ENCODE assay signal across 16 mouse cellular contexts in the genomic region with DNA sequence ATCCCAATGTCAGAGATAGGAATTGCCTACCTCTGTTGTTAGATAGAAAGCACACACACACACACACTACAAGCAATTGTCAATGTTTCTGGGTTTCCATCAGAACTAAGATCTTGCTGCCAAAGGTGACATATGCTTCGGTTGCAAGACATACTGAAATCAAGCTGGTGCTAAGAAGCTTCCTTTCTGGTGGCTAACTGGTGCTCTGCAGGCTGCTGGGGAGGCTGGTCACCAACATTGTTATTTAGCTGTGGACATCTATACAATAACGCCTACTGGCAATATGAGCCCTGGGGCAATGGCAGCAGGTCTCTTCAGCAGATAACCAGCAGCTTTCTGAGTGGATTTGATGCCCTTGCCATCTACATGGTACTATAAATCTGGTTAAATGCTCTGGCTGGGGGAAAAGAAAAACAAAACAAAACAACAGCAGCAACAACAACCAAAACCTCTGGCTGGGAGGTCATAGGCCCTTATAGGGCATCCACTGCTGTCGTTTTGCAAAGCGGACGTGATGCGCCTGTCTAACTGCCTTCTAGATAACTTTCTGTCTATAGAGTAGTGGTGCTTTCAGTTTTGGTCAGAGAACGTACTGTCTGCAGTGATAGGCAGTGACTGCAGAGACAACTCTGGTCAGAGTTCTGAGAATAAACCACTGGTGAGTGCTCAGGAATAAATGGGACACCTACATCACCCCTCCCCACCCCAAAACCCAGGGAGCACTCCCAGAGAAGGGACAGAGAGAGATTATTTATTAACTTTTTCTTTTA. TPM values are rescaled to one million over a fixed set of nuclear protein-coding genes. Genes with fewer than 3 reads are reported as not detected.
A peak's percentile ranks its signal among the peaks of the same experiment; 100 is the strongest.
DNase-seq lines count a peak whose midpoint lies in the region; ATAC-seq and TF ChIP-seq lines count a peak whose summit lies in the region.
"Had no signal": no experiment of that assay in that cellular context is flagged by ENCODE, and none has a peak within 500 bp of the region (broad histone marks: within the 10 kb centered on the region; RNA-seq: fewer than 3 reads in every experiment).

No protein-coding gene starts in this region.

- in situ Hi-C loops in CH12.LX (cut with MboI; ENCODE audit: low pct_ligation_motif_present, low pct_unique_long_range_greater_than_20kb, low sequenced_read_pairs) = no loop called here

- no peak overlapping the region for H3K4me2 ChIP-seq in heart, postnatal 0 days (ENCODE audit: low read depth, low read length)
- peak overlapping the region; percentile 88 for H3K4me2 ChIP-seq in CH12.LX (ENCODE audit: insufficient read depth, low read depth, poor library complexity, severe bottlenecking)
- H3K4me2 ChIP-seq: forebrain, embryonic 15.5 days; heart, embryonic 13.5 days; hindbrain, embryonic 13.5 days; limb, embryonic 15.5 days; lung, embryonic 15.5 days had no signal

- H3K4me3 ChIP-seq in heart, postnatal 0 days (ENCODE audit: low read depth, low read length) = no peak overlapping the region
- peak overlapping the region; percentile 56 to 77 (median 62) for H3K4me3 ChIP-seq in CH12.LX (replicated peaks in 1 of 3; ENCODE audit: low read depth in 2 of 3, low read length in 2 of 3, poor library complexity in 1 of 3)
- H3K4me3 ChIP-seq: forebrain, embryonic 15.5 days; heart, embryonic 13.5 days; hindbrain, embryonic 13.5 days; limb, embryonic 15.5 days; lung, embryonic 15.5 days had no signal

- no peaks in the 10 kb centered on the region for H3K9me3 ChIP-seq in heart, postnatal 0 days (replicated peaks; ENCODE audit: control insufficient read depth, low read length)
- H3K9me3 ChIP-seq in CH12.LX (replicated peaks; ENCODE audit: low read length) = no peaks in the 10 kb centered on the region
- H3K9me3 ChIP-seq: forebrain, embryonic 15.5 days; heart, embryonic 13.5 days; hindbrain, embryonic 13.5 days; limb, embryonic 15.5 days; lung, embryonic 15.5 days had no signal

- H3K9ac ChIP-seq in heart, postnatal 0 days (replicated peaks; ENCODE audit: low read depth, low read length) = no peak overlapping the region
- H3K9ac ChIP-seq in CH12.LX (ENCODE audit: insufficient read depth, low read depth) = peak overlapping the region; percentile 74
- H3K9ac ChIP-seq: forebrain, embryonic 15.5 days; heart, embryonic 13.5 days; hindbrain, embryonic 13.5 days; limb, embryonic 15.5 days; lung, embryonic 15.5 days had no signal

- peak; percentile 63 for TF ChIP-seq POLR2A in CH12.LX (IDR thresholded peaks at IDR 0.05; ENCODE audit: low read depth, low read length)

- no peak for ATAC-seq in heart, postnatal 0 days (ENCODE audit: insufficient read depth, low read depth)
- ATAC-seq: forebrain, embryonic 15.5 days had no signal

- H3K4me1 ChIP-seq in heart, postnatal 0 days (ENCODE audit: control insufficient read depth, insufficient read depth) = 0 out of 2 replicates have a peak, but pooled peaks cover 4% of the 10 kb centered on the region
- peaks cover 7 to 47% of the 10 kb centered on the region in 2 experiments for H3K4me1 ChIP-seq in CH12.LX (ENCODE audit: control insufficient read depth in 1 of 2, insufficient read depth in 2 of 2)
- H3K4me1 ChIP-seq: hindbrain, embryonic 13.5 days; limb, embryonic 15.5 days; lung, embryonic 15.5 days had no signal

- no peak for DNase-seq in heart, postnatal 0 days (ENCODE audit: low spot score)
- no peak for DNase-seq in heart, adult 18-20 months
- DNase-seq in CH12.LX (ENCODE audit: extremely low read depth) = peak; percentile 74
- DNase-seq in cerebellum, adult 9-10 months = peak; percentile 76
- peak; percentile 69 for DNase-seq in naive thymus-derived CD4-positive, alpha-beta T cell, adult 2 months (ENCODE audit: low read depth)
- DNase-seq in left cerebral cortex, postnatal 36 days (ENCODE audit: low spot score in 2 of 2) = no peak
- DNase-seq in right cerebral cortex, postnatal 10 days (ENCODE audit: low spot score in 2 of 2) = no peak
- DNase-seq: gastrocnemius, postnatal 14 days; kidney, adult 9 months; right cerebral cortex, postnatal 14 days; thymus, postnatal 36 days had no signal

- no peaks in the 10 kb centered on the region for H3K27me3 ChIP-seq in heart, postnatal 0 days (ENCODE audit: control insufficient read depth, insufficient read depth, low read length)
- no peaks in the 10 kb centered on the region for H3K27me3 ChIP-seq in CH12.LX (replicated peaks)
- H3K27me3 ChIP-seq: forebrain, embryonic 15.5 days; heart, embryonic 13.5 days; hindbrain, embryonic 13.5 days; limb, embryonic 15.5 days; lung, embryonic 15.5 days had no signal

- no peak for TF ChIP-seq CTCF in heart, postnatal 0 days (IDR thresholded peaks at IDR 0.05; ENCODE audit: low read depth)
- no peak for TF ChIP-seq CTCF in CH12.LX (conservative IDR thresholded peaks at IDR 0.05 in 1 of 2, IDR thresholded peaks at IDR 0.05 in 1 of 2; ENCODE audit: low read depth in 2 of 2, low read length in 2 of 2)

- no peaks in the 10 kb centered on the region for H3K36me3 ChIP-seq in heart, postnatal 0 days (replicated peaks; ENCODE audit: control insufficient read depth, insufficient read depth, low read length)
- peaks cover 4 to 18% of the 10 kb centered on the region in 2 experiments for H3K36me3 ChIP-seq in CH12.LX (replicated peaks in 1 of 2; ENCODE audit: control insufficient read depth in 1 of 2, insufficient read depth in 1 of 2, low read length in 1 of 2)
- H3K36me3 ChIP-seq: forebrain, embryonic 15.5 days; heart, embryonic 13.5 days; hindbrain, embryonic 13.5 days; limb, embryonic 15.5 days; lung, embryonic 15.5 days had no signal

- no peak; the same call in 1 of the 2 replicates for TF ChIP-seq RAD21 in CH12.LX (IDR thresholded peaks at IDR 0.05; ENCODE audit: low read depth, low read length)

- dilution Hi-C loops in CH12.LX (cut with MboI; ENCODE audit: extremely low pct_ligation_motif_present, extremely low pct_unique_long_range_greater_than_20kb, low sequenced_read_pairs) = no loop called here

- intact Hi-C loops in left cerebral cortex, postnatal 36 days (cut with DNase I) = no loop called here

- TF ChIP-seq EP300 in heart, postnatal 0 days (IDR thresholded peaks at IDR 0.05; ENCODE audit: low read depth) = no peak
- peak; percentile 38; the same call in 1 of the 2 replicates for TF ChIP-seq EP300 in CH12.LX (IDR thresholded peaks at IDR 0.05; ENCODE audit: low read length)

- H3K79me2 ChIP-seq in CH12.LX (replicated peaks; ENCODE audit: control insufficient read depth, extremely low read depth, insufficient read depth, poor library complexity, severe bottlenecking) = peaks cover 35% of the 10 kb centered on the region

- peak overlapping the region; percentile 0; the same call in 1 of the 2 replicates for H3K27ac ChIP-seq in heart, postnatal 0 days (ENCODE audit: low read depth)
- peak overlapping the region; percentile 96 for H3K27ac ChIP-seq in CH12.LX (ENCODE audit: insufficient read depth, low read depth)
- H3K27ac ChIP-seq: forebrain, embryonic 15.5 days; heart, embryonic 13.5 days; hindbrain, embryonic 13.5 days; limb, embryonic 15.5 days; lung, embryonic 15.5 days had no signal

- WGBS in heart, postnatal 0 days = 82% methylated on average over 7 of the region's 7 CpGs

TF ChIP-seq in CH12.LX, 34 proteins besides CTCF, POLR2A, EP300 and RAD21 (continues in another document):
- TF ChIP-seq RCOR1 (conservative IDR thresholded peaks at IDR 0.05; ENCODE audit: low read depth, low read length) = no peak
- no peak for TF ChIP-seq MAZ (IDR thresholded peaks at IDR 0.05; ENCODE audit: low read depth, low read length)
- 0 out of 2 replicates have a peak, but pooled peaks have one; percentile 37 for TF ChIP-seq POLR2AphosphoS2 (IDR thresholded peaks at IDR 0.05; ENCODE audit: low read depth, low read length)

RNA-seq across cellular contexts. Expression of a gene that starts 2.4 kb away (rescaled TPM):
- 0.11 TPM in 1 of 2 replicates, not detected in the other for total RNA-seq in heart, postnatal 0 days (2014; rRNA removed; ENCODE audit: low replicate concordance)
- polyA plus RNA-seq in heart, postnatal 0 days (2015; fragmentation: Nextera tagmentation; extraction: Ambion mirVana) = 0.77 and 0.84 TPM in 2 replicates
- 1 to 10 TPM; 1.0 to 3.6 TPM for total RNA-seq in heart, adult 18-20 months (2021)
- total RNA-seq in CH12.LX (2012; rRNA removed) (21.9 and 26.7 TPM in 2 replicates), CH12.LX (2014; rRNA removed) (46.9 and 49.7 TPM in 2 replicates)
- 67.9 and 90.9 TPM in 2 replicates for polyA plus RNA-seq in CH12.LX (2012; ENCODE audit: insufficient read length, low read depth)
- total RNA-seq in left cerebral cortex, postnatal 36 days (2021) = 1 to 10 TPM; 1.4 to 1.6 TPM

RNA-seq across cellular contexts. Expression of a gene that starts 24.8 kb away (rescaled TPM):
- total RNA-seq in heart, postnatal 0 days (2014; rRNA removed; ENCODE audit: low replicate concordance) = not detected in 2 replicates
- polyA plus RNA-seq in heart, postnatal 0 days (2015; fragmentation: Nextera tagmentation; extraction: Ambion mirVana) = 0.15 and 0.25 TPM in 2 replicates
- not detected for total RNA-seq in heart, adult 18-20 months (2021)
- total RNA-seq in CH12.LX (2012; rRNA removed) = 12.2 and 19.3 TPM in 2 replicates
- 22.4 and 23.0 TPM in 2 replicates for total RNA-seq in CH12.LX (2014; rRNA removed)
- polyA plus RNA-seq in CH12.LX (2012; ENCODE audit: insufficient read length, low read depth) = 24.8 and 24.9 TPM in 2 replicates
- total RNA-seq in left cerebral cortex, postnatal 36 days (2021) = 1 to 10 TPM in 1 of 2 experiments, under 1 TPM in 1; 0.47 to 1.2 TPM
- polyA plus RNA-seq: heart, embryonic 13.5 days had no signal

RNA-seq across cellular contexts. Expression of a gene that starts 47.8 kb away (rescaled TPM):
- 0.50 TPM in 1 of 2 replicates, not detected in the other for total RNA-seq in heart, postnatal 0 days (2014; rRNA removed; ENCODE audit: low replicate concordance)
- 0.37 TPM in 1 of 2 replicates, not detected in the other for polyA plus RNA-seq in heart, postnatal 0 days (2015; fragmentation: Nextera tagmentation; extraction: Ambion mirVana)
- under 1 TPM in 1 of 2 experiments, not detected in 1; 0.28 TPM for total RNA-seq in heart, adult 18-20 months (2021)
- total RNA-seq in CH12.LX (2012; rRNA removed) = 3.1 and 4.3 TPM in 2 replicates
- total RNA-seq in CH12.LX (2014; rRNA removed) = 0.91 and 1.6 TPM in 2 replicates
- not detected in 2 replicates for polyA plus RNA-seq in CH12.LX (2012; ENCODE audit: insufficient read length, low read depth)
- total RNA-seq in left cerebral cortex, postnatal 36 days (2021) = 1 to 10 TPM in 1 of 2 experiments, under 1 TPM in 1; 0.15 to 1.0 TPM
- polyA plus RNA-seq: forebrain, embryonic 15.5 days had no signal

RNA-seq across cellular contexts. Expression of a gene that starts 47.9 kb away (rescaled TPM):
- total RNA-seq in heart, postnatal 0 days (2014; rRNA removed; ENCODE audit: low replicate concordance) = 14.5 and 38.1 TPM in 2 replicates
- polyA plus RNA-seq in heart, postnatal 0 days (2015; fragmentation: Nextera tagmentation; extraction: Ambion mirVana) = 14.5 and 14.9 TPM in 2 replicates
- 10 to 100 TPM; 15.2 to 16.1 TPM for total RNA-seq in heart, adult 18-20 months (2021)
- total RNA-seq in CH12.LX (2012; rRNA removed) (19.8 and 20.1 TPM in 2 replicates), CH12.LX (2014; rRNA removed) (31.6 and 31.9 TPM in 2 replicates)
- polyA plus RNA-seq in CH12.LX (2012; ENCODE audit: insufficient read length, low read depth) = 22.6 and 23.1 TPM in 2 replicates
- 10 to 100 TPM; 12.1 to 14.3 TPM for total RNA-seq in left cerebral cortex, postnatal 36 days (2021)

RNA-seq across cellular contexts. Expression of a gene that starts 48.0 kb away (rescaled TPM):
- 3.5 and 3.9 TPM in 2 replicates for total RNA-seq in heart, postnatal 0 days (2014; rRNA removed; ENCODE audit: low replicate concordance)
- polyA plus RNA-seq in heart, postnatal 0 days (2015; fragmentation: Nextera tagmentation; extraction: Ambion mirVana) = 13.5 and 14.2 TPM in 2 replicates
- 10 to 100 TPM in 1 of 2 experiments, 1 to 10 TPM in 1; 7.7 to 10.8 TPM for total RNA-seq in heart, adult 18-20 months (2021)
- total RNA-seq in CH12.LX (2012; rRNA removed) (16.7 and 18.5 TPM in 2 replicates), CH12.LX (2014; rRNA removed) (9.1 and 10.2 TPM in 2 replicates)
- polyA plus RNA-seq in CH12.LX (2012; ENCODE audit: insufficient read length, low read depth) = 32.2 and 32.5 TPM in 2 replicates
- total RNA-seq in left cerebral cortex, postnatal 36 days (2021) = 10 to 100 TPM; 10.6 to 11.0 TPM

Comparison
In these comparisons a context has a peak if more than half of its experiments do, and no peak if none do; other contexts are left out.
1. DNase-seq: peak in CH12.LX (single experiment), cerebellum, adult 9-10 months (single experiment) and naive thymus-derived CD4-positive, alpha-beta T cell, adult 2 months (single experiment); none in heart, postnatal 0 days (single experiment), heart, adult 18-20 months (0 of 2), left cerebral cortex, postnatal 36 days (0 of 2) and right cerebral cortex, postnatal 10 days (0 of 2).
2. RNA of a gene that starts 2.4 kb away (total RNA-seq): 21.9 to 49.7 TPM in CH12.LX; 1.0 to 3.6 TPM in heart, adult 18-20 months, 1.4 to 1.6 TPM in left cerebral cortex, postnatal 36 days and 0.11 TPM in heart, postnatal 0 days; every median in the first group is over 4 times any median in the second.
3. RNA of a gene that starts 24.8 kb away (total RNA-seq): 12.2 to 23.0 TPM in CH12.LX; 0.47 to 1.2 TPM in left cerebral cortex, postnatal 36 days, not detected in heart, postnatal 0 days and not detected in heart, adult 18-20 months; every median in the first group is over 4 times any median in the second.